Mouse (Mus musculus): ENCODE measurements around the gene L3mbtl1. TPM values are rescaled to one million over a fixed set of nuclear protein-coding genes. Genes with fewer than 3 reads are reported as not detected.

Gene L3mbtl1
- total RNA-seq, 1 experiment from 2014 or later, result 0.74 TPM

DNA sequence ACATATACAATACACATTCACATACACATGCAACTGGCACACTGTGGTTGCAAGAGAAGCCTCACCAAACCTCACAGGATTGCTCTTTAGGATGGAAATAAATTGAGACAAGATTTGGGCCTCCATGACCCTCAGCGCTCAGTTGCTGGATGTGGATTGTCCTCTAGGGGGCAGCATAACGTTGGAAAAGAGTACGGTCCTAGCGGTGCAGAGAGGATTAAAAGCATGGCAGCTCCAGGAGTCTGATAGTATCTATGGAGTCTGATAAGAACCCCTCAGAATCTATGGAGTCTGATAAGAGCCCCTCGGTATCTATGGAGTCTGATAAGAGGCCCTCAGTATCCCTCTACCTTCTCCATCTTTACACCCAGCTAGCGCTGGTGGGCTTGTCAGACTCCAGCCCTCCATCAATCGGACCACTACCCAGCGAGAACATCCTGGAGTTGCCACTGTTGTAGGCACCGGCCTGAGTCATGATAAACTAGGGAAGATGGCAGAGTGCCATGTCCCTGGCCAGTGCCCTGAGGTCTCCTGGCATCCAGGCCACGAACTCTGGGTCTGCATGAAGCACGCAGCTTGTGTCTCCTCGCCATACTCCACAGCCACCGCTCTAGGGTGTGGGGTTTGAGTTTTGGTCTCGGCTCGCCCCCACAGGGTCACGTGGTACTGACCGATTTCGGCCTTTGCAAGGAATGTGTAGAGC lies 55.4 kb downstream of the L3mbtl1 start:
- DNase-seq, result peak; percentile 83

GRCm38 (mm10) chr2:162999744-163000143 lies 56.5 kb downstream of the L3mbtl1 start:
- DNase-seq, result peak; percentile 81

DNA sequence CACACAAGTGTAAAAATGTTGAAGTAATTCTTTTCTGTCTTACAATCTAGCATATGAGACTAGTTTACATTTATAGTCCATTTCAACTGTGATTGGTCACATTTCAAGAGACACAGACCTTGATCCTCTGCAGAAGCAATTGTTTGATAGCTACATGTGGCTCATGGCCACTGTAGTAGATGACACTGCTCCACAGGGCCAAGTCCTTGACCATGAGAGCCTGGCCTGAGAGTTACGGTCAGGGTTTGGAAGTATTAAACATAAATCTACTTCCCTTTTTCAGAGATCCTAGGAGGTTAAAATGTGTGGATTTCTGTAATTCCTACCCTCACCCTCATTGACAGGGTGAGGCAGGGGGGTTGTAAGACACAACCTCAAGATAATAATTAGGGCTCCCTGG lies 57.8 kb downstream of the L3mbtl1 start:
- DNase-seq, result peak; percentile 60

DNA sequence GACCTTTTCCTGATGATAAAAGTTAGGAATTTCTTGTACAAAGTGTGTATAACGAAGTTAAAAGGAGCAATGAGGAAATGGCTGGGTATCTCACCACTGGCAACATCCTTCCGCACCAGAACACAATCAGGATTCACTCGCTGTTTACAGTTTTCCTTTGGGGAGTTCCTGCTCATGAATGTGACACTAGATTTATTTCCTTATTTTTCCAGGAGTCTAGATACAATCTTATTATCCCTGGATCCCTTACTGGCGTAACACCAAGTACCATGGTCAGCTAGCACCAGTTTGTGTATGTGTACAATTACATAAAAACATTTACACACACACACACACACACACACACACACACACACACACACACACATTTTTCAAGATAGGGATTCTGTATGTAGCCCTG lies 64.0 kb downstream of the L3mbtl1 start:
- no peak for DNase-seq

GRCm38 (mm10) chr2:163016916-163017743 lies 73.9 kb downstream of the L3mbtl1 start, which contains the start of gene Ift52:
Ift52 (plus strand) TSS chr2:163017354.
- DNase-seq, result peak; percentile 94

Other genes with a start within 250 kb of the L3mbtl1 start
- 181 and 186 TPM in 2 replicates for gene Srsf6, start 11.9 kb upstream of the L3mbtl1 start, total RNA-seq (2021)
- gene Sgk2, start 43.9 kb downstream of the L3mbtl1 start, total RNA-seq (2021), result 1.6 and 2.3 TPM in 2 replicates
- 38.7 and 42.9 TPM in 2 replicates for gene Ift52, start 73.9 kb downstream of the L3mbtl1 start, total RNA-seq (2021)
- 6.2 and 6.8 TPM in 2 replicates for gene Mybl2, start 111.2 kb downstream of the L3mbtl1 start, total RNA-seq (2021)
- not detected in 2 replicates for gene Gtsf1l, start 144.4 kb downstream of the L3mbtl1 start, total RNA-seq (2021)

Measured in adrenal gland, postnatal 14 days (tissue).